Mouse (Mus musculus) skeletal muscle tissue, adult 2 months (tissue): Measurements from ENCODE around the gene Map3k20.
A peak's percentile ranks its signal among the peaks of the same experiment; 100 is the strongest.

Experiments
- DNase-seq: peaks from one replicate; pipeline ENCODE4 v3.0.0-alpha.2; 2012; ENCODE audit warnings: low read depth, low spot score

Map3k20 gene

GRCm38 (mm10) chr2:72280524-72280923 lies 4.9 kb upstream of the Map3k20 start:
- no peak for DNase-seq

- no peak for DNase-seq
Observed at GRCm38 (mm10) chr2:72281971-72282370, 3.5 kb upstream of the Map3k20 start.

GRCm38 (mm10) chr2:72282733-72283132 lies 2.7 kb upstream of the Map3k20 start:
- no peak for DNase-seq

GRCm38 (mm10) chr2:72284689-72285088 lies 748 bp upstream of the Map3k20 start:
- no peak for DNase-seq

DNA sequence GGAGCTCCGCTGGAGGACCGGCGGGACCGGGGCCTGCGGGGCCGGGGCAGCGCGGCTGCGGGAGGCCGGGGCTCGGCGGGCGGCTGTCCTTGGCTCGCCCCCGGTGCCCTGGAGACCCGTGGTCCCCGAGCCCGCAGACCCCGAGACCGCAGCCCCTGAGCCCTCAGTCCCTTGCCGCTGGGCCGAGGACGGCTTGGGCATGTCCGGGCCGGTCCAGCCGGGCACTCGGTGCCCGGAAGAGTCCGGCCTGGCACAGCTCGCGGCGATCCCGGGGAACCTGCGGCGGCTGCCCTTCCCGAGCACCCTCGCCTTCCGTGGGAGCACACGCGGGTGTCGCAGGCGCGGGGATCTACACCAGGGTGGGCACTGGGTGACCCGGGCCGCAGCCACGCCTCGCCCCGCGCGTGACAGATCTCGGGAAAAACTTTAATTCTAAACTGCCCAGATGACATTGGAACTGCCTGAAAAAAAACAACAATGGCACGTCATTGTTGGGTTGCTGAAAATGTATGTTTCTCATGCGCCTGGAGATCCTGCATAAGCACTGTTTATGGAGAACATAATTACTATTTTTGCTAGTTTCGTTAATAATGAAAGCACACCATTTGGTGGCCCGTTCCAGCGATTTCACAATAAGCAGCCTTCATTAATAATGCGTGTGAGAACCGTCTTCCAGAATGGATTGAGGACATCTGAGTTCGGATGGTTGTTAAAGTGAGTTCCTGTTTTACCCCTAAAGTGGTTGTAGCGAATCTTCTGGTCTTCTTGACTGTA lies 638 bp downstream of the Map3k20 start:
- no peak for DNase-seq

- DNase-seq, result no peak
Observed at GRCm38 (mm10) chr2:72287142-72287541, 1.7 kb downstream of the Map3k20 start.

DNA sequence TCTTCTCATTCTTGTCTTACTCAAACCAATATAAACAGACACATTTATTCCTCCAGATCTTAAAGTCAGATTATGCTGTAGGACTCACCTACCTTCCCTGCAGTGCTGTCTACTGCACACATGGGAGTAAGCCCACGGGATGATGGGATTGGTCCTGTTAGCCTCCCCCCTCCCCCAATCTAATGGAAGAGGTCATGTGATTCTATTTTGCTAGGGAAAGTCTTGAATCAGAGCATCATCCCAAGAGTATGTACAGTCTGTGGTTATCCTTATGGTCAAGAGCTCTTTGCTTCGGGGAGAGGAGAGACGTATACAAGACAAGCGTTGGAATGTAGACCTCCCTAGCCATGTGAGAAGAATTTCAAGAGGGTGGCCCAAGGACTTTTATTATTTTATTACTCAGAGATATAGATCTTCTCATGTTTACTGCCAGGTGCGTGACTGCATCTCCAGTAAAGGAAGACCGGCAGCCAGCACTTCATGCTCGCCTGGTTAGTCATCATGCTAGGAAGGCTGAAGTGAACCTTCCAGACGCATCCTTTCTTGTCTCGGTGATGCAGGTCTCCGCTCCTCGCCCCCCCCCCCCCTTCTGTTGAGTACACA lies 3.6 kb downstream of the Map3k20 start:
- DNase-seq, result no peak

- DNase-seq, result no peak
Observed at GRCm38 (mm10) chr2:72291103-72291502, 5.7 kb downstream of the Map3k20 start.

DNA sequence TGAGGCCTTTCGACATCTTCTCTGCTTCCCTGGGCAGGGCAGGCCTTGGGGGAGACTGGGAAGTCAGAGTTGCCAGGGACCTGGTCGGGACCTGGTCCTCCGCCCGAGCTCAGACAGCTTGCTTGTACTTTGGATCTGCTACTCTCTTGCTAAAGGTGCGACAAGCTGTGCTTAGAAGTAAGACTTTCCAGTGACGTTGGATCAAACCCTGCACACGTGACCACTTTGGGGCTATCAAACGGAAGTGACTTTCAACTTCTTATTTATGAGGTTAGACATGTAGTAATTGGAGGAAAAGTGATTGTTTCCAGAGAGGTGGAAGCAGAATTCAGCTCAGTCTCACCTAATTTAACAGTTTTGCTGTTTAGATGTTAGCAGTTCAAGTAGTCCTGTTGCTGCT lies 7.1 kb downstream of the Map3k20 start:
- no peak for DNase-seq

DNA sequence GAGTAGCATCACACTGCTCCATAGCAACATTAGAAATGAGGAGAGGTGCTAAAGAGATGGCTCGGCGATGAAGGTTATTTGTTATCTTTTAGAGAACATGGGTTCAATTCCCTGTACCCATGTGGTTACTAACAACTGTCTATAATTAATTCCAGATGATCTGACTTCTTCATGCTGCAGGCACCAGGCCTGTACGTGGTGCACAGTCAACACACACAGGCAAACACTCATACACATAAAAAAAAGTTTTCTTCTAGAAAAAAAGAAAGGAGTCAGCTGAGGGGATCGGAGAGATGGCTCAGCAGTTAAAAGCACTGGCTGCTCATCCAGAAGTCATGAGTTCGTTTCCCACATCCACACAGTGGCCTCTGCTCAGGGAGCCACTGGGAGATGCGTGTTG lies 9.6 kb downstream of the Map3k20 start:
- DNase-seq, result no peak

DNA sequence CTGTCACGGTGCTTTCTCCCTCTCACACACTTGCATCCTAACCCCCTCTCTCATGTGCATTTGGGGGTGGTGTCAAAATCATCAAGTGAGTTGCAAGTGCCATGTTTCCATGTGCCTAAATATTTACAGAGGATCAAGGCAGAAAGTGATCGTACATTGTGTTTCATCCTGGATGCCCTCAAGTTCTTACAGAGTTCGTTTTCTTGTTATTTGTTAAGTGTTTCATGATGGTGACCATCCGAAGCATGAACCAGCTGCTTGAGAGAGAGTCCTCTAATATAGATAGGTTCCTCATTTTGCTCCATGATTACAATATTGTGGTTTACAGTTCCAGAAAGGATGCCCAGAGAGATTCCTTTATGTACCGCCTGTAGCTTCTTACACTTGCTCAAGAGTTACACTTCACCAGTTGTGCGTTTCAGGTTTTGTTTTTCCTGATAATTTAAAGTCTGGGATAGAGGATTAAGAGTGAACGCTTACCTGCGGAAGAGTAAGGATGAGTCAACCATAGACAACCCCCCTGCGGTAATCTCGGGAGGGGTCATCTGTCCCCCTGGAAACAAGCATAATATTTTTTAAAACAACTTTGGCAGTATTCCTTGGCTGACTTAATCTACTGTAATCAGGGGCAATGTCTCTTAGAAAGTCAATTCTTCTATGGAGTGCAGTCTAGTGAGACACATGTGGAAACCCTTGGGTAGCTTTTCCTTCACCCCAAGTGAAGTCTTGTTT lies 11.7 kb downstream of the Map3k20 start:
- DNase-seq, result no peak

DNA sequence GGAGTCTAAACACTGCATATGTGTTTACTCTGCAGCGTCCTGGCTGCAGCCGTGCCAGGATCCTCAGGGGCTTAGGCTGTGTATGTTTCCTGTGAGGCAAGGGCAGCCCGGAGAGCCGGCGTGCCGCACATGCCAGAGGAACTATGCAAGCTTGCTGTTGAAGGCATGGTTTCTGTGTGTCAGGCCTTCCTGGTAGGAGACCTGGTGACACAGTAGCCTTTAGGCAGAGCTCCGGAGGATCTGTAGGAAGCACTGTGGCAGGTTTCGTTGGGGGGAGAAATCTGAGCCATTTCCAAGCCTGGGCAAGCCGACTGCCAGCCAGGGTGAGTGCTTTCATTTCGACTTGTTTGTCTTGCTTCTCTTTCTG lies 12.3 kb downstream of the Map3k20 start:
- DNase-seq, result peak; percentile 78

- DNase-seq, result peak; percentile 89
Observed at GRCm38 (mm10) chr2:72298406-72298805, 13.0 kb downstream of the Map3k20 start.

GRCm38 (mm10) chr2:72301194-72301916 lies 15.9 kb downstream of the Map3k20 start:
- no peak for DNase-seq

DNA sequence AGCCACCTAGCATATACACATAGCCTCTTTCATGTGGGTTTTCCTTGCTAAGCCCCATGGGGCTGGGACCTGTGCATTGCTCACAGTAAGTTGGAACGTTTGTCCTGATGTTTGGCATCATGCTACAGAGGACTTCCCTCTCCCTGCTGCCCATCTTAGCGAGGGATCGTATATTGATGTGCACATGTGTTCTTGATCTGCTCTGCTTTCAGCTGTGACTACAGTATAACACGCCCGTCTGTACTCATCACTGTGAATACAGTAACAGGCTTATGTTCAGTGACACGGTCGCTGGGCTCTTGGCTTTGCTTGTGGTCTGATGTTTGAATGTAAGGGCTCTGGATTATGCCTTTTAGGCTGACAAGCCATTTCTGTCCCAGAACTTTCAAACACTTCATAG lies 20.3 kb downstream of the Map3k20 start:
- no peak for DNase-seq

DNA sequence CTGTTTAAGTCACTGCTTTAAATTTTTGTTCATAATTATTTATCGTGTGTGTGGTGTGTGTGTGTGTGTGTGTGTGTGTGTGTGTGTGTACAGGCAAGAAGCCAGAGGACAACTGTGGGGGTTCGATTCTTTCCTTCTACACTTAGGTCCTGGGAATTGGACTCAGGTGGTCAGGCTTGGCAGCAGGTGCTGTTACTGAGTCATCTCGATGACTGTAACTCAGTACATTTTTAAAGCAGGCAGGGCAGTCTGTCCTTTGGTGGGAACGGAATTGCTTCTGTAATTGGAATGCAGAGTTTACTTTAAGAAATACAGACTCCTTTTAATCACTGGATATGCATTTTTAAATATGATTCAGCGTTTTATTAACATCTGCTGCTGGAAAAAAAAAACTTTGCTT lies 22.9 kb downstream of the Map3k20 start:
- DNase-seq, result no peak

GRCm38 (mm10) chr2:72308981-72309380 lies 23.5 kb downstream of the Map3k20 start:
- peak; percentile 46 for DNase-seq

- no peak for DNase-seq
Observed at GRCm38 (mm10) chr2:72311486-72311885, 26.0 kb downstream of the Map3k20 start.

GRCm38 (mm10) chr2:72313312-72313711 lies 27.9 kb downstream of the Map3k20 start:
- no peak for DNase-seq

DNA sequence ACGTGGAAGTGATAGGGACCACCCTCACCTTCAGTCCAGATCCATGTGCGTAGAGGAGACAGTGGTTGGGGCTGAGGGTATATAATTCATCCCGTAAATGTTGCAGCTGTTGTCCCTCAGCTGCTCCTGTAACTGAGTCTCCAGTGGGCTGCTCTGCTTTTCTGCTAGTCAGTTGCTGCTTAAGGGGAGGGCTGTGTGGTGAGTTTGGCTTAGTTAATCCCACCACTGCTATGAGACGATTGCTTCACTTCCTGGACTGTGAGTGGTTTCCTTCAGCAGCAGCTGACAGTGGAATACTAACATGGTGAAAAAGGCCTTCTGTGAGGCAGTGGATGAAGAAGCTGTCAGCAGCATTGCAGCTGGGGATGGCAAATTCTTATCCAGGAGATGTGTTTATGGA lies 33.0 kb downstream of the Map3k20 start:
- DNase-seq, result peak; percentile 41

DNA sequence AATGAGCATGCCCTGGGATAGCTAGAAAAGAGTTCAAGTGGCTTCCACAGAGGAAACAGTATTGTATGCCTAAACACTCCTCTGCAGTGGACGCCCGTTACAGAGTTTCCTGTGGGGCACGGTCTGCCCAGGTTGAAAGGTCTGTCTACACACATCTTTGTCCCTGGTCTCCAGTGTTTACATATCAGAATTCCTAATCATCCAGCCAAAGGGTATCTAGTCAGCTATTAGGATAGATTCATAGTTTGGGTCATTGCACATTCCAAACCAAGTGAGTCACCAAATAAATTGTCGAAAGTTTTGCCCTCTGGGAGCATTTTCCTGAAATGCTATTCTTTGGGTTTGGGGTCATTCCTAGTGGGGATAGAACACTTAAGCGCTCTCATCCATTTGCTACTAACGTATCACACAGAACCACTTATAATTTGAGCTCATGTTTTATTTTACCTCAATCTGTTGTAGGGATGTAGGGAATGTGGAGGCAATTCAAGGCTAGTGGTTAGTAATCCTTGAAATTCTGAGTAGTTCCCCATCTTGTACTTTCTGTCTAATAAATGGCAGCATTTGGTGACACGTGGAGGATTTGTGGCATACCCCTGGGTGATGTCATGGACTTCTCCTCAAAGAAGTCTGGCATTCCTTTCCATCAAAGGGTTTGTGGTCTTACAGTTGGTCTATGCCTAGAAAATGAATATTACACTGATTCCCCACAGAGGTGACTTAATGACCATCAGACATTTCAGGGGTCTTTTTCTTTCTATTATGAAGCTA lies 33.8 kb downstream of the Map3k20 start:
- DNase-seq, result no peak
